Mouse (Mus musculus): ENCODE results near the gene Gm49405.
"Not testable (repeated sequence)": the region's sequence is repeated elsewhere in the genome, so short reads cannot be mapped to it uniquely, and the experiment has no call there.

- TF ChIP-seq CTCF (IDR thresholded peaks at IDR 0.05; ENCODE audit: borderline replicate concordance, extremely low read depth, insufficient read depth, insufficient read length); POLR2A (IDR thresholded peaks at IDR 0.05; ENCODE audit: borderline replicate concordance, extremely low read depth, insufficient read depth, insufficient read length, poor library complexity, severe bottlenecking): not testable (repeated sequence)
Measured at GRCm38 (mm10) chr19:3974608-3975007, 25.8 kb upstream of the Gm49405 start.
